Mouse (Mus musculus) heart, embryonic 12.5 days (tissue): Measurements from ENCODE around the gene Tsr2. TPM values are rescaled to one million over a fixed set of nuclear protein-coding genes. Genes with fewer than 3 reads are reported as not detected.

Experiments
- ATAC-seq: fragments of 200-750 bp; cut with Nextera tagmentation; 2 replicates; pipeline ENCODE4 v1.8.0; 2017; ENCODE audit warnings: moderate TSS enrichment, moderate library complexity; ENCODE audit not compliant: insufficient number of reproducible peaks, low FRiP score
- H3K27ac ChIP-seq: fragments of 300-500 bp; sonication (generic); 2 replicates; pipeline ENCODE4 v1.5.1; 2016; ENCODE audit warnings: mild to moderate bottlenecking, moderate library complexity; ENCODE audit not compliant: poor library complexity, severe bottlenecking
- H3K27me3 ChIP-seq: fragments of 300-500 bp; sonication (generic); replicated peaks from 2 replicates; pipeline ENCODE4 v1.6.1; 2016; ENCODE audit warnings: mild to moderate bottlenecking, moderate library complexity
- H3K36me3 ChIP-seq: fragments of 300-500 bp; sonication (generic); 2 replicates; pipeline ENCODE4 v1.6.1; 2016; ENCODE audit warnings: mild to moderate bottlenecking, moderate library complexity
- H3K4me1 ChIP-seq: fragments of 300-500 bp; sonication (generic); replicated peaks from 2 replicates; pipeline ENCODE4 v1.6.1; 2016; ENCODE audit warnings: mild to moderate bottlenecking
- H3K4me2 ChIP-seq: fragments of 300-500 bp; sonication (generic); 2 replicates; pipeline ENCODE4 v1.6.1; 2016; ENCODE audit warnings: mild to moderate bottlenecking, moderate library complexity
- H3K4me3 ChIP-seq: fragments of 300-500 bp; sonication (generic); 2 replicates; pipeline ENCODE4 v1.5.1; 2016; ENCODE audit warnings: mild to moderate bottlenecking
- H3K9ac ChIP-seq: fragments of 300-500 bp; sonication (generic); 2 replicates; pipeline ENCODE4 v1.6.1; 2016; ENCODE audit warnings: mild to moderate bottlenecking, moderate library complexity
- H3K9me3 ChIP-seq: fragments of 300-500 bp; sonication (generic); replicated peaks from 2 replicates; pipeline ENCODE4 v1.6.1; 2016; ENCODE audit warnings: mild to moderate bottlenecking, moderate library complexity
- WGBS: fragments of 180-500 bp; shearing (Covaris S2); methylation state at CpG from one replicate; pipeline ENCODE4 v1.1.7; 2016; 5-methylcytosine and 5-hydroxymethylcytosine counted together
- polyA plus RNA-seq: library from polyadenylated mRNA; unstranded; fragments of >200 nt; fragmentation: Nextera tagmentation; extraction: Ambion mirVana; gene quantifications from 2 replicates; pipeline ENCODE4 v1.2.1, GENCODE M21; 2016

The Tsr2 gene
- 20.8 and 22.1 TPM in 2 replicates for polyA plus RNA-seq

GRCm38 (mm10) chrX:151096171-151097058 lies at the start of gene Tsr2:
Gene Tsr2, minus strand, starts transcription at chrX:151096543.
- Histone ChIP-seq H3K27me3 (no peaks in the 10 kb centered on the region), H3K4me3 (peak within 1 kb of the TSS; percentile 77), H3K36me3 (no peaks in the 10 kb centered on the region), H3K4me2 (peak within 1 kb of the TSS; percentile 66), H3K9me3 (no peaks in the 10 kb centered on the region), H3K27ac (peak within 1 kb of the TSS; percentile 25; the same call in 1 of the 2 replicates), H3K4me1 (no peaks in the 10 kb centered on the region; the same call in 1 of the 2 replicates), H3K9ac (peak within 1 kb of the TSS; percentile 78)
- peak; percentile 86 for ATAC-seq
- WGBS: 22% methylated on average over 35 of the region's 35 CpGs

GRCm38 (mm10) chrX:151132785-151133184 lies 36.4 kb upstream of the Tsr2 start:
- H3K9ac ChIP-seq: no peak overlapping the region
- H3K27ac ChIP-seq: no peak overlapping the region
- ATAC-seq: no peak
- whole genome bisulfite sequencing: 20% methylated on average over 10 of the region's 10 CpGs
- H3K27me3 ChIP-seq: no peaks in the 10 kb centered on the region
- no peaks in the 10 kb centered on the region for H3K4me1 ChIP-seq
- no peaks in the 10 kb centered on the region for H3K9me3 ChIP-seq
- 0 out of 2 replicates have a peak overlapping the region, but pooled peaks have one; percentile 12 for H3K4me3 ChIP-seq
- no peaks in the 10 kb centered on the region for H3K36me3 ChIP-seq
- H3K4me2 ChIP-seq: no peak overlapping the region; the same call in 1 of the 2 replicates

GRCm38 (mm10) chrX:151130493-151130892 lies 34.1 kb upstream of the Tsr2 start:
- H3K27me3 ChIP-seq: no peaks in the 10 kb centered on the region
- no peak for ATAC-seq

GRCm38 (mm10) chrX:151123933-151124332 lies 27.6 kb upstream of the Tsr2 start:
- H3K4me1 ChIP-seq: no peaks in the 10 kb centered on the region
- H3K36me3 ChIP-seq: no peaks in the 10 kb centered on the region
- ATAC-seq: no peak
- no peaks in the 10 kb centered on the region for H3K27me3 ChIP-seq
- H3K4me2 ChIP-seq: no peak overlapping the region
- WGBS: 80% methylated on average over 2 of the region's 2 CpGs
- H3K9me3 ChIP-seq: no peaks in the 10 kb centered on the region
- no peak overlapping the region for H3K4me3 ChIP-seq
- H3K9ac ChIP-seq: no peak overlapping the region
- H3K27ac ChIP-seq: no peak overlapping the region

More at GRCm38 (mm10) chrX:151130493-151130892, 34.1 kb upstream of the Tsr2 start:
- H3K36me3 ChIP-seq: no peaks in the 10 kb centered on the region
- no peak overlapping the region for H3K9ac ChIP-seq
- no peaks in the 10 kb centered on the region for H3K9me3 ChIP-seq
- H3K4me2 ChIP-seq: no peak overlapping the region
- no peak overlapping the region for H3K4me3 ChIP-seq
- 80% methylated on average over 3 of the region's 3 CpGs for WGBS
- no peaks in the 10 kb centered on the region for H3K4me1 ChIP-seq
- no peak overlapping the region for H3K27ac ChIP-seq

GRCm38 (mm10) chrX:151117432-151117831 lies 21.1 kb upstream of the Tsr2 start:
- Histone ChIP-seq H3K36me3 (no peaks in the 10 kb centered on the region), H3K4me3 (no peak overlapping the region), H3K4me2 (no peak overlapping the region), H3K9ac (no peak overlapping the region), H3K4me1 (no peaks in the 10 kb centered on the region), H3K9me3 (no peaks in the 10 kb centered on the region), H3K27ac (no peak overlapping the region), H3K27me3 (no peaks in the 10 kb centered on the region)
- no peak for ATAC-seq
- 8% methylated on average over 2 of the region's 2 CpGs for WGBS

- no peaks in the 10 kb centered on the region for H3K9me3 ChIP-seq
- H3K4me3 ChIP-seq: no peak overlapping the region
- 10% methylated on average over 7 of the region's 7 CpGs for WGBS
- no peak overlapping the region for H3K27ac ChIP-seq
- ATAC-seq: no peak
- no peaks in the 10 kb centered on the region for H3K27me3 ChIP-seq
- H3K4me2 ChIP-seq: no peak overlapping the region
- no peak overlapping the region for H3K9ac ChIP-seq
- H3K4me1 ChIP-seq: no peaks in the 10 kb centered on the region
- no peaks in the 10 kb centered on the region for H3K36me3 ChIP-seq
Observed at GRCm38 (mm10) chrX:151116795-151117194, 20.5 kb upstream of the Tsr2 start.

GRCm38 (mm10) chrX:151107301-151108067 lies 11.1 kb upstream of the Tsr2 start:
- ATAC-seq: no peak
- Histone ChIP-seq H3K36me3 (no peaks in the 10 kb centered on the region), H3K27me3 (0 out of 2 replicates have a peak, but pooled peaks cover 8% of the 10 kb centered on the region), H3K27ac (no peak overlapping the region), H3K4me1 (no peaks in the 10 kb centered on the region), H3K9me3 (no peaks in the 10 kb centered on the region), H3K9ac (no peak overlapping the region), H3K4me2 (no peak overlapping the region), H3K4me3 (no peak overlapping the region)
- 56% methylated on average over 7 of the region's 7 CpGs for WGBS

- Histone ChIP-seq H3K4me1 (no peaks in the 10 kb centered on the region), H3K36me3 (peaks cover 53% of the 10 kb centered on the region), H3K9ac (no peak overlapping the region), H3K27me3 (no peaks in the 10 kb centered on the region), H3K27ac (no peak overlapping the region), H3K9me3 (no peaks in the 10 kb centered on the region), H3K4me3 (no peak overlapping the region), H3K4me2 (no peak overlapping the region)
- no peak for ATAC-seq
- WGBS: 80% methylated on average over 1 of the region's 1 CpGs
Observed at GRCm38 (mm10) chrX:151087418-151087817, 8.9 kb downstream of the Tsr2 start.

GRCm38 (mm10) chrX:151085599-151085998 lies 10.7 kb downstream of the Tsr2 start:
- H3K9ac ChIP-seq: no peak overlapping the region
- H3K4me1 ChIP-seq: no peaks in the 10 kb centered on the region
- H3K4me3 ChIP-seq: no peak overlapping the region
- H3K27me3 ChIP-seq: no peaks in the 10 kb centered on the region
- H3K4me2 ChIP-seq: no peak overlapping the region
- 17% methylated on average over 2 of the region's 2 CpGs for WGBS
- no peak overlapping the region for H3K27ac ChIP-seq
- no peaks in the 10 kb centered on the region for H3K9me3 ChIP-seq
- H3K36me3 ChIP-seq: peaks cover 50% of the 10 kb centered on the region
- no peak for ATAC-seq

- Histone ChIP-seq H3K27ac (no peak overlapping the region), H3K9me3 (no peaks in the 10 kb centered on the region), H3K9ac (no peak overlapping the region), H3K27me3 (no peaks in the 10 kb centered on the region), H3K36me3 (peaks cover 60% of the 10 kb centered on the region), H3K4me3 (no peak overlapping the region), H3K4me2 (no peak overlapping the region), H3K4me1 (no peaks in the 10 kb centered on the region)
- 78% methylated on average over 4 of the region's 4 CpGs for WGBS
- no peak for ATAC-seq
Observed at GRCm38 (mm10) chrX:151076941-151077485, 19.3 kb downstream of the Tsr2 start.

GRCm38 (mm10) chrX:151076007-151076406 lies 20.3 kb downstream of the Tsr2 start:
- Histone ChIP-seq H3K9ac (no peak overlapping the region), H3K9me3 (no peaks in the 10 kb centered on the region), H3K4me1 (no peaks in the 10 kb centered on the region), H3K4me2 (no peak overlapping the region), H3K4me3 (no peak overlapping the region), H3K27ac (no peak overlapping the region), H3K27me3 (no peaks in the 10 kb centered on the region), H3K36me3 (peaks cover 66% of the 10 kb centered on the region)
- ATAC-seq: no peak
- 92% methylated on average over 5 of the region's 5 CpGs for WGBS
